Mouse (Mus musculus): ENCODE results near the gene Map2k2. TPM values are rescaled to one million over a fixed set of nuclear protein-coding genes. Genes with fewer than 3 reads are reported as not detected.
A peak's percentile ranks its signal among the peaks of the same experiment; 100 is the strongest.

The Map2k2 gene
- polyA plus RNA-seq, 1 experiment from 2014 or later = 167 TPM

DNA sequence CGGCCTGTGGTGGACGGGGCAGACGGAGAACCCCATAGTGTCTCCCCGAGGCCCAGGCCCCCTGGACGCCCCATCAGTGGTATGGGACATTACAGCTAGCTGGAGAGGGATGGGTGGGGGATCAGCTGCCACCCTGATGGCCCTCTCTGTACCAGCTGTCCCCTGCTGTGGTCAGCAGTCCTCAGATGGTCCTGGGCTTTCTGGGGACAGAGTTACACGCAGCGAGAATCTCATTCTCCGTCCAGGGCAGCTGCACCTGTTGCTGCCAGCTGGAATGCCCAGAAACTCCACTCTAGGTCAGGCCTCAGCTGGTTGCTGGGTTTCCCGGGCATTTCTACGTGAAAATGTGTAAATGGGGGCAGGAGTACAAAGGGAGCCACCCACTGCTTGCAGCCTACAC is 13.9 kb downstream of the Map2k2 start:
- no peak overlapping the region for H3K4me3 ChIP-seq
- H3K4me1 ChIP-seq = peaks cover 25% of the 10 kb centered on the region
- H3K9me3 ChIP-seq (replicated peaks) = no peaks in the 10 kb centered on the region
- no peak overlapping the region for H3K4me2 ChIP-seq
- H3K36me3 ChIP-seq = peaks cover 98% of the 10 kb centered on the region
- no peak for ATAC-seq
- H3K27me3 ChIP-seq (replicated peaks) = no peaks in the 10 kb centered on the region
- no peak overlapping the region for H3K27ac ChIP-seq
- WGBS (ENCODE audit: insufficient replicate concordance) = 81% methylated on average over 10 of the region's 10 CpGs
- H3K9ac ChIP-seq = no peak overlapping the region

DNA sequence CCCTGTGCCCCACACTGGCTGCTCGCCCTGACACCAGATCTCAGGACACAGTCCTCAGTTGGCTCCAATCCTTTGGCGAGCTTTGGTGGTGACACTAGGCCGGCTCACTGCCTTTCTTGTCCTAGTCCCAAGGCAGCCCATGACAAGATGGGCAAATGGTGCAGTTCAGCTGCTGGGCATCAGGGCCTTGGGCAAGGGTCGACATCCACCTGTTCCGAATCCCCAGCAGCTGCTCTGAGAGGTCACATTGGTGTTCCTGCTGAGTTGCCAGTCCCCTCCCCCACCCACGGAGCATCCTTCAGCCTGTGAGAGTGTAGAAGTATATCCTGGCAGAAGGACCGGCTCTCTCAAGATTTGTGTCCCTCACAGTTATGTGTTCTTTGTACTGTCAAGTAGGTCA is 14.9 kb downstream of the Map2k2 start:
- H3K36me3 ChIP-seq = peaks cover 91% of the 10 kb centered on the region
- H3K27ac ChIP-seq = no peak overlapping the region
- H3K4me3 ChIP-seq = no peak overlapping the region
- no peak overlapping the region for H3K9ac ChIP-seq
- no peaks in the 10 kb centered on the region for H3K27me3 ChIP-seq (replicated peaks)
- H3K9me3 ChIP-seq (replicated peaks) = no peaks in the 10 kb centered on the region
- H3K4me2 ChIP-seq = no peak overlapping the region
- peaks cover 28% of the 10 kb centered on the region for H3K4me1 ChIP-seq
- ATAC-seq = no peak
- WGBS (ENCODE audit: insufficient replicate concordance) = 84% methylated on average over 7 of the region's 7 CpGs

DNA sequence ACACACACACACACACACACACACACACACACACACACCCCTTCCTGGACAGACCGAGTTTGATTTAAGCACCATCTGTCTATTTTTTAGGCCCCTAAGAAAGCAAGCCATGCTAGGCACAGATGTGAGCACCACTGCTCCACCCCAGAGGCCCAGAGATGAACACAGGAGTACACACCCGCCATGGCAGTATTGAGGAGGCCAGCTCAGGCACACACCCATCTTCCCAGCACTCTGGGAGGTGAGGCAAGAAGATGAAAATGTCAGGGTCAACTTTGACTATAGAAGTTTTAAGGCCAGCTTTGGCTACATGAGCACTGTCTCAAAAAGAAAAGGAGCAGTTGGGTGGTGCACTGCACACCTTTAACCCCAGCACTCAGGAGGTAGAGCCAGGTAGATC is 17.2 kb downstream of the Map2k2 start:
- Histone ChIP-seq H3K4me3 (no peak overlapping the region), H3K27ac (peak overlapping the region; percentile 58), H3K9me3 (replicated peaks) (no peaks in the 10 kb centered on the region), H3K27me3 (replicated peaks) (no peaks in the 10 kb centered on the region), H3K9ac (peak overlapping the region; percentile 42; the same call in 1 of the 2 replicates), H3K4me2 (no peak overlapping the region), H3K4me1 (peaks cover 36% of the 10 kb centered on the region), H3K36me3 (peaks cover 71% of the 10 kb centered on the region)
- peak; percentile 60 for ATAC-seq
- WGBS (ENCODE audit: insufficient replicate concordance) = 59% methylated on average over 2 of the region's 2 CpGs

DNA sequence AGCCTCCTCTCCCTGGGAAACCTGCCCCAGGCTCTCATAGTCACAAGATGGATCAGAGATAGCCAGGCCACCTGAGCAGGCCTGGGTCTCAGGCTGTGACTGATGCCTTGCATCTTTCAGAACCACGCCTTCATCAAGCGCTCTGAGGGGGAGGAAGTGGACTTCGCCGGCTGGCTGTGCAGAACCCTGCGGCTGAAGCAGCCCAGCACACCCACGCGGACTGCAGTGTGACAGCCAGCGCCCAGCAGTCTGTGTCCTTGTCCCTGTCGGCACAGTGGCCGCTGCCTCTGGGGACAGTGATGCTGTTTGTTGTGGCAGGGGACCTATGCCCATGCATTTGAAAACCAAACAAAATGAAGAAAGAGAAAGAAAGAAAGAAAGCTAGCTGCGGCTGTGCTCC is 17.8 kb downstream of the Map2k2 start:
- peaks cover 65% of the 10 kb centered on the region for H3K36me3 ChIP-seq
- H3K27ac ChIP-seq = peak overlapping the region; percentile 16; the same call in 1 of the 2 replicates
- no peak overlapping the region for H3K4me3 ChIP-seq
- no peaks in the 10 kb centered on the region for H3K27me3 ChIP-seq (replicated peaks)
- no peaks in the 10 kb centered on the region for H3K9me3 ChIP-seq (replicated peaks)
- no peak overlapping the region for H3K4me2 ChIP-seq
- no peak overlapping the region for H3K9ac ChIP-seq
- WGBS (ENCODE audit: insufficient replicate concordance) = 72% methylated on average over 11 of the region's 11 CpGs
- peaks cover 42% of the 10 kb centered on the region for H3K4me1 ChIP-seq
- no peak for ATAC-seq

DNA sequence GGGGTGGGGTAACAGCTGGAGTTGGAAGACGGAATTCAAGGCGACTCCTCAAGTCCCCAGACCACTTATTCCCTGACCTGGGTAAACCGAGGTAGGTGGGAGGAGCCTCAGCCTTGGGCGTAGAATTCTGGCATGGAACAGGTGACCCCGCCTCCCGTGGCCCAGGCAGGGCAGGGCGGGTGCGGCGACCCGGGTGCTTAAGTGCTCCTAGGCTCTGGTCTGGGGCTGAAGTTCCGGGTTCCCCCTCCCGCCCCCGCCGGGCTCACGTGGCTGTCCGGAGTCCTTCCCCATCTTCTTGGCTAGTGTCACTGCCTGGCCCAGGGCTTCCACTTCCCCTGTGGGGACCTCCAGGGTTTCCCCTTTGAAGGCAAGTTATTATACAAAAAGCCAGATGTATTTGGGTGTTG is 28.5 kb downstream of the Map2k2 start:
- H3K9ac ChIP-seq = peak overlapping the region; percentile 99
- H3K27ac ChIP-seq = peak overlapping the region; percentile 99
- no peaks in the 10 kb centered on the region for H3K9me3 ChIP-seq (replicated peaks)
- H3K4me1 ChIP-seq = peaks cover 51% of the 10 kb centered on the region
- H3K27me3 ChIP-seq (replicated peaks) = no peaks in the 10 kb centered on the region
- H3K36me3 ChIP-seq = peaks cover 9% of the 10 kb centered on the region
- ATAC-seq = peak; percentile 9
- peak overlapping the region; percentile 94 for H3K4me2 ChIP-seq
- H3K4me3 ChIP-seq = peak overlapping the region; percentile 99
- WGBS (ENCODE audit: insufficient replicate concordance) = 3% methylated on average over 16 of the region's 16 CpGs

DNA sequence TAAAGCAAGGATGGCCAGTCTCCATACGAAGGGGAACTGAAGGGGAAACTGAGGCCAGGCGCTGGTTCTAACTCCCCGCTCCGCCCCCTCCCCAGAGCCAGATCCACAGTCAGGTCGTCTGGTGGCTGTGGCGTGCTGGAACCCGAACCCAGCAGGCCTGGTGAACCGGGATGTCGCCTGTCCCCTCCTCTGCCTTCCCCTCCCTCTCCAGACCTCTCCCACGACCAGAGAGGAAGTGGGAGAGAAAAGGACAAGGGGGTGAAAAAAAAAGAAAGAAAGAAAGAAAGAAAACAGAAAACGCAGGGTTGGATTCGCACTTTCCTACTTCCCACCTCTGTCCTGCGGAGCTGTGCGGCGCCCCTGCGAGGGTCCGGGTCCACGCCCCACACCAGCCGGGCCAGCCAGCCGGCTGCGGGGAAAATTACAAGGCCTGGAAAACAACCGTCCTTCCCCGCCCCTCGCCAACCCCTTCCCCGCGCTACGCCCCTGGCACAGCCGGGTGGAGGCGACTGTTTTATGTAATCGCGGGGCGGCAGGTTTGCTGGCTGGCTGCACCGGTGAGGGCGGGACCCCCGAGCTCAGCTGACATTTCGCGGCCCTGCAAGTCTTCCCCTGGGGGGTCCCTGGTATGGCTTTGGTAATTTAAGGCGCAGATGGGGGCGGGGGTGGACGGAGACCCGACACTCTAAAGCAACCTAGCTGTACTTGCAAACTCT is 29.4 kb downstream of the Map2k2 start, which contains the start of gene Zbtb7a:
Gene Zbtb7a, plus strand, starts transcription at position 255 of the 716 bp plus-strand sequence.
- Histone ChIP-seq H3K4me3 (peak within 1 kb of the TSS; percentile 99), H3K9ac (peak within 1 kb of the TSS; percentile 99), H3K36me3 (peaks cover 18% of the 10 kb centered on the region), H3K27me3 (replicated peaks) (no peaks in the 10 kb centered on the region), H3K9me3 (replicated peaks) (no peaks in the 10 kb centered on the region), H3K4me1 (peaks cover 51% of the 10 kb centered on the region), H3K4me2 (peak within 1 kb of the TSS; percentile 94), H3K27ac (peak within 1 kb of the TSS; percentile 99)
- ATAC-seq = 0 out of 2 replicates have a peak, but pooled peaks have one; percentile 3
- WGBS (ENCODE audit: insufficient replicate concordance) = 3% methylated on average over 41 of the region's 41 CpGs

DNA sequence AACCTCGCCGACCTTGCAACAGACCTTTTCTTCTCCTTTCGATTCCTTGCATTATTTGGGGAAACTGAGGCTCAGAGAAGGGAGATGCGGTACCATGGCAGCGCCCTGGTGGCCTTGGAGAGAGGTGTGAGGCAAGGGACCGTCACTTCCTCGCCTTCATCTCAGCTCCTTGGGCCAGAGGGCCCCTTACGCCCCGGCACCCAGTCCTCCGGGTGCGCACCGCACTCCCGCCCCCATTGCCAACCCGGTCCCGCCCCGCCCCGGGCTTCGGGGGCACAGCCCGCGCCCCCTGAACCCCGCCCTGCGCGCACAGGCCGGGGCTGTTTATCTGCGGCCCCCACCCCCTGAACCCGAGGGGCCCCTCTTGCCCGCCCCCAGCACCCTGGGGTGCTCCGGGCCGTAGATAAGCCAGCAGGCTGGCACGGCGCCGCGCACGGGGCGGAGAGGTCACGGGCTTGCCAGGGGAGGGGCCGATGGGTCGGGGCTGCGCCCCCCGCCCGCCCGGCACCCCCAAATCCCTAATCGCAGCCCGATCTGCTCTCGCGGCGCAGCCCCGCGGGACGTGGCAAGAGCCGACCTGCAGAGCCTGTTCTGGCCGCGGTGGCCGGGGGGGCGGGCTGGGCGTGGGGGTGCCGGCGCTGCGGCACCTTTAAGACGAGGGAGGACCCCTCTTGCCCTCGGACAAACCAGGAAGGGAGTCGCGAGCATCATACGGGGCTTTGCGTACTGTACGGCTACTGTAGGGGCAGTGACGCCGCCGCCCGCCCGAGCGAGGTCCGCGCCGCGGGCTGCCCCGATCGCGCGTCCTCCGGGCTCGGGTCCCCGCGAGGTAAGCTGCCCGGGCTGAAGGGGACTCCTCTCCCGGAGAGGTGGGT is 30.4 kb downstream of the Map2k2 start:
- Histone ChIP-seq H3K27ac (peak overlapping the region; percentile 99), H3K36me3 (peaks cover 27% of the 10 kb centered on the region), H3K4me3 (peak overlapping the region; percentile 99), H3K9me3 (replicated peaks) (no peaks in the 10 kb centered on the region), H3K4me2 (peak overlapping the region; percentile 94), H3K27me3 (replicated peaks) (no peaks in the 10 kb centered on the region), H3K4me1 (peaks cover 56% of the 10 kb centered on the region), H3K9ac (peak overlapping the region; percentile 99)
- 1% methylated on average over 71 of the region's 86 CpGs for WGBS (ENCODE audit: insufficient replicate concordance)
- ATAC-seq = peak; percentile 77

DNA sequence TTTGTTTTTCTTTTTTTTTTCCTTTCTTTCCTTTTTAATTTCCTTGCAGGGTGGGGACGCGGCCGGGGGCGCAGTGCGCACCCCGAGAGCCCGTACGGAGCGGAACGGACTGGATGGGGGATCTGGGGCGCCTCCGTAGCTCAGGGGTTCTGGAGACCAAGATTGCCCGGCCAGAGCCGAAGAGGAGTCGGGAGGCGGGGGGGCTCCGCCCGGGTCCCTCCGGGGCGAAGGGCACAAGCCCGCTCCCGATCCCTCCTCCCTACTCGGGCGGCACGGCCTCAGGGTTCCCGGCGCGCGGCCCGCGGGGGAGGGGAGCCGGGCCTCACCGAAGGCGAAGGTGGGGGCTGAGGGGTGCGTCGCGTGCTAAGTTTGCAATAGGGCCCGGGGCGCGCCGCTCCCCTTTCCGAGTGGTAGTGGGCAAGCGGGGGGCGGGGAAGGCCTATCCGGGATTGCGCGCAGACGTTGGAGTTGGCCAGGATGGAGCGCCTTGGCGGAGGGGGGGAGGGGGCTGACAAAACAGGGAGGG is 31.1 kb downstream of the Map2k2 start:
- 1% methylated on average over 45 of the region's 50 CpGs for WGBS (ENCODE audit: insufficient replicate concordance)
- no peaks in the 10 kb centered on the region for H3K27me3 ChIP-seq (replicated peaks)
- peak overlapping the region; percentile 99 for H3K9ac ChIP-seq
- H3K4me3 ChIP-seq = peak overlapping the region; percentile 99
- H3K4me1 ChIP-seq = peaks cover 63% of the 10 kb centered on the region
- ATAC-seq = no peak
- no peaks in the 10 kb centered on the region for H3K9me3 ChIP-seq (replicated peaks)
- peak overlapping the region; percentile 99 for H3K27ac ChIP-seq
- peak overlapping the region; percentile 94 for H3K4me2 ChIP-seq
- peaks cover 34% of the 10 kb centered on the region for H3K36me3 ChIP-seq

DNA sequence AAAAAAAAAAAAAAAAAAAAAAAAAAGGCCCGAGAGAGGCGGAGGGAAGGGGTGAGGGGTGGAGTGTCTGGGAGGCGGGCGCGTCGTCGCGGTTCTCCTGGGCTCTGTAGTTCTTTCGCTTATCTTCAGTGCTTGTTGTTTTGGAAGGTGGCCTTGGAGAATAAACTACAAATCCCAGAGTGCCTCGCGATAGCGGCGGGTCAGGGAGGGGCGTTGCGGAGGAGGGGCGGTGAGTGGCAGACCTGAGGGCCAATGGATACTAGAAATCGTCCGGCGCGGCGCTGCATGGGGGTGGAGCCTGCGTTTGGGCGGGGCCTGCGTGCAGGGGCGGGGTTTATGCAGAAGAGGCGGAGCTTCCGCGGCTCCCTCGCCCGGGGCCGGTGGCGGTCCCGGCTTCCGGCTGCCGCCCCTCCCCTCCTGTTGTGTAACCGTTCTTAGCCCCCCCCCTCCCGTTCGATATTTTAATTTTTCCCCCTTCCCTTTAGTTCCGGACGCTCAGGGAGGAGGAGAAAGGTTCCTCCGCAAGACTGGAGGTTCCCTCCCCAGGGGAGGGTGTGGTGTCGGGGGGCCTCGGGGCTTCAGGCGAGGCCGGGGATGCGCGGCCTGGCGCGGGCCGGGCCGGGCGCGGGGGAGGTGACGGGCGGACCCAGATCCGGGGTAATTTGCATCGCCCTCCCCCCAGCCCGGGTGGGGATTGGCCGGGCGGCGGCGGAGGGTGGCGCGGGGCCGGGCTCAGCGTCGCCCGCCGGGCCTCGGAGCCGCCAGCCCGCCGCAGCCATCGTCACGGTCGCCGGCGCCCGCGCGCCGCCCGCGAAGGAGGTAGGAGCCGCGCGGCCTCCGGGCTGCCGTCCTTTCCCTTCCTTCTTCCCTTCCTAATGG is 31.8 kb downstream of the Map2k2 start:
- Histone ChIP-seq H3K4me3 (peak overlapping the region; percentile 99), H3K4me1 (peaks cover 70% of the 10 kb centered on the region), H3K27ac (peak overlapping the region; percentile 99)

DNA sequence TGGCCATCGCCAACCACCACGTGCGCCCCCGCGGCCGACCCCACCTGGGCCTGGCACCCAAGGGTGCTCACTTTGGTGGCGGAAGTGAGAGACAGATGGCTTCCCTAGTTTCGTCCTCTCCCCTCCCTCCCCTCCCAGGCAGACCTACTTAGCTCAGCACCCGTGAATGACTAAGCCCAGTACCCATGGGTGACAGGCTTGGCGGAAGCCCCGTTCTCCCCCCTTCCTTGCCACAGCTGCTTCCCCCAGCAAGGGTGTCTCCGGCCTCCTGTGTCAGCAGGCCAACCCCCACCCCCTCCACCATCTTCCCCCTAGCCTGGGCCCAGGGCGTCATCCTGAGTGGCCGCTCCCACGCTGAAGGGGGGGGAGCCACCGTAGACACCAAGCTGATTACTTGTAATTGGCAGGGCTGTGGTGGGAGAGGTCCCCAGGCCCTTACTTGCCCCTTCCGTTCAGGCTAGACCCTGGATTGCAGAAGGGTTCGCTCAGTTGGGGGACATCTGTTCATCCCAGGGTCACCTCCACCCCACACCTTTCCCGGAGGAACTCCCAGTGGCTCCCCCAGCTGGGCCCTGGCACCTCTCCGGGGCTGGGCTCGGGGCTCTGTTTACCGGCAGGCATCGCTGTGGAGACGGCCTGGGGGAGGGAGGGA is 32.5 kb downstream of the Map2k2 start:
- Histone ChIP-seq H3K27ac (peak overlapping the region; percentile 89), H3K36me3 (peaks cover 49% of the 10 kb centered on the region), H3K27me3 (replicated peaks) (no peaks in the 10 kb centered on the region), H3K9me3 (replicated peaks) (no peaks in the 10 kb centered on the region), H3K4me3 (peak overlapping the region; percentile 99), H3K9ac (peak overlapping the region; percentile 95), H3K4me2 (peak overlapping the region; percentile 99), H3K4me1 (peaks cover 75% of the 10 kb centered on the region)
- ATAC-seq = no peak
- 2% methylated on average over 22 of the region's 24 CpGs for WGBS (ENCODE audit: insufficient replicate concordance)

More for the DNA sequence above, 31.8 kb downstream of the Map2k2 start:
- no peaks in the 10 kb centered on the region for H3K9me3 ChIP-seq (replicated peaks)
- peak; percentile 78 for ATAC-seq
- WGBS (ENCODE audit: insufficient replicate concordance) = 2% methylated on average over 68 of the region's 89 CpGs
- peaks cover 42% of the 10 kb centered on the region for H3K36me3 ChIP-seq
- no peaks in the 10 kb centered on the region for H3K27me3 ChIP-seq (replicated peaks)
- H3K9ac ChIP-seq = peak overlapping the region; percentile 99
- H3K4me2 ChIP-seq = peak overlapping the region; percentile 99
